Mouse (Mus musculus) hindbrain, embryonic 16.5 days (tissue): Measurements from ENCODE around the gene Grb10. TPM values are rescaled to one million over a fixed set of nuclear protein-coding genes. Genes with fewer than 3 reads are reported as not detected.

Experiments used
- ATAC-seq: fragments of 200-750 bp; cut with Nextera tagmentation; 2 replicates; pipeline ENCODE4 v1.8.0; 2017; ENCODE audit warnings: moderate TSS enrichment, moderate library complexity
- H3K27ac ChIP-seq: fragments of 300-500 bp; sonication (generic); 2 replicates; pipeline ENCODE4 v1.5.1; 2014; ENCODE audit warnings: low read depth, mild to moderate bottlenecking, control low read depth, low read length, moderate library complexity
- H3K27me3 ChIP-seq: fragments of 300-500 bp; sonication (generic); replicated peaks from 2 replicates; pipeline ENCODE4 v1.6.1; 2014; ENCODE audit warnings: low read length; ENCODE audit not compliant: control insufficient read depth, insufficient read depth
- H3K36me3 ChIP-seq: fragments of 300-500 bp; sonication (generic); 2 replicates; pipeline ENCODE4 v1.6.1; 2014; ENCODE audit warnings: mild to moderate bottlenecking, low read length, moderate library complexity, mixed read lengths; ENCODE audit not compliant: control insufficient read depth, insufficient read depth
- H3K4me1 ChIP-seq: fragments of 300-500 bp; sonication (generic); 2 replicates; pipeline ENCODE4 v1.6.1; 2014; ENCODE audit warnings: low read depth, low read length; ENCODE audit not compliant: control insufficient read depth, insufficient read depth
- H3K4me2 ChIP-seq: fragments of 300-500 bp; sonication (generic); 2 replicates; pipeline ENCODE4 v1.6.1; 2014; ENCODE audit warnings: mild to moderate bottlenecking, low read length, control low read depth, moderate library complexity
- H3K4me3 ChIP-seq: fragments of 300-500 bp; sonication (generic); 2 replicates; pipeline ENCODE4 v1.5.1; 2014; ENCODE audit warnings: mild to moderate bottlenecking, low read length, control low read depth, moderate library complexity
- H3K9ac ChIP-seq: fragments of 300-500 bp; sonication (generic); 2 replicates; pipeline ENCODE4 v1.6.1; 2014; ENCODE audit warnings: low read depth, mild to moderate bottlenecking, control low read depth, low read length, moderate library complexity
- H3K9me3 ChIP-seq: fragments of 300-500 bp; sonication (generic); 2 replicates; pipeline ENCODE4 v1.6.1; 2014; ENCODE audit warnings: mild to moderate bottlenecking, low read length, moderate library complexity; ENCODE audit not compliant: control insufficient read depth
- WGBS: fragments of 180-500 bp; shearing (Covaris S2); extraction: QIAGEN DNeasy Blood & Tissue Kit; methylation state at CpG from one replicate; pipeline ENCODE4 v1.1.7; 2014; 5-methylcytosine and 5-hydroxymethylcytosine counted together
- polyA plus RNA-seq: library from polyadenylated mRNA; unstranded; fragments of >200 nt; fragmentation: Nextera tagmentation; extraction: Ambion mirVana; gene quantifications from 2 replicates; pipeline ENCODE4 v1.2.1, GENCODE M21; 2015

Gene Grb10
- polyA plus RNA-seq, 1 experiment from 2014 or later: 72.7 TPM

DNA sequence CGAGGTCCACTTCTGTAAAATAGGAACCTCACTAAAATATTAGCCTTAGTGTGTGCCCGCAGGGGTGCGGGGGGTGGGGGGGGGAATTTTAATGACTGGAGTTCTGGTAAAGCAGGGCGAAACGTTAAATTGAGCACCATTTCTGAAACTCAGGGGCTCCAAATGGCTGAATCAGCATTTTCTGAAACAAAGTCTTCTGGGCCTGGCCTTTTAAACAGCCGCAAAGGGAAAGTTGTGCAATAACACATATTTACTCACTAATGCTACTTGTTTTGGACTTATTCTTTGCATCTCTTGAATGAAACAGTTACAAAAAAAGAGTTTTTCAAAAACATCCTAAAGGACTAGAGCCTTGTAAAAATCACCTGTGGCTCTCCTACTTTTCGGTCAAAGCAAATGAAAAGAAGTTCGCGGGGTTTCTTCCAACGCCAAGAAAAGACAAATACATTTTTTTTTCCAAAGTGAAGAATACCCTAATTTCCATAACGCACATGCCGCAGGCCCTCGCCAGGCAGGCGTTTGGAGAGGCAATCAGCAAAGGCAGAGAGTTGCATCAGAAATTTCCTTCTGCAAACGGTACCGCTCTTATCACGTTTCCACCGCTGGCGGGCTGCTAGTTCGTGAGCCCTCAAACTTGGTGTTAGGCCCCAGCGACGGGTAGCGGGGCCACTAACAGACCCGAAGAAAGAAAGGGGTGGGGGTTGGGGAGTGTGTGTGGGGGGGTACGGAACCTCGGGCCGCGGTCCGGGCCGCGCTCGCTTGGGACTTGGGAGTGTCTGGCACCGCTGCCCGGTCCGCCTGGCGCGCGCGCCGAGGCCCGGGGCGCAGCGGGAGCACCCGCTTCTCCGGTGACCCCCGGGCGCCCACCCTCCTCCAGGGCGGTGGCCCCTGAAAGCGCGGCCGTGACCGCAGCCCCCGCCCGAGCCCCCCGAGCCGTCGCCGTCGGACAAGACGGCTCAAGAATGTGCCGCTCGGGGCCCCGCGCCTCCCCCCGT lies 2.3 kb downstream of the Grb10 start:
- H3K9ac ChIP-seq: peak overlapping the region; percentile 63
- peaks cover 73% of the 10 kb centered on the region for H3K27me3 ChIP-seq
- peak overlapping the region; percentile 71 for H3K27ac ChIP-seq
- ATAC-seq: no peak; the same call in 1 of the 2 replicates
- H3K4me1 ChIP-seq: peaks cover 14% of the 10 kb centered on the region
- no peaks in the 10 kb centered on the region for H3K36me3 ChIP-seq
- whole genome bisulfite sequencing: 2% methylated on average over 61 of the region's 65 CpGs
- H3K4me2 ChIP-seq: peak overlapping the region; percentile 63
- peak overlapping the region; percentile 49 for H3K4me3 ChIP-seq
- no peaks in the 10 kb centered on the region for H3K9me3 ChIP-seq

DNA sequence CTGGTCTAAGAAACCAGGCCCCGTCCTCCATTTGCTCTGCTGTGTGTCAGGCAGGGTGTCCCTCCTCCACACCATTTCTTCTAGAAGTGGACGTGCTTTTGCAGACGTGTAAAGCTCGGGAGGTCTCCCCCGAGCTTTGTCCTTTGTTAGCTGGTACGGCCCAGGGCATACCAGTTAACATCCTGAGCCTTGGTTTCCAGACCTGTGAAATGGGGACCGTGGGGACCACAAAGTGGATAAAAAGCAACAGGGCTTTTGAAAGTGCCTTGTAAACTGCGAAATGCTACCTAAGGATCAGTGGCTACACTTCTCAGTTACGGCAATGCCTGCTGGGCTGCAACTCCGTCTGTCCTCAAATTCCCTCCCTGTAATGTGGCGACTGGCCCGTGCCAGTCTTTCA lies 3.2 kb downstream of the Grb10 start:
- Histone ChIP-seq H3K27me3 (peaks cover 66% of the 10 kb centered on the region), H3K36me3 (no peaks in the 10 kb centered on the region), H3K9ac (no peak overlapping the region), H3K9me3 (no peaks in the 10 kb centered on the region), H3K4me1 (peaks cover 14% of the 10 kb centered on the region), H3K4me3 (peak overlapping the region; percentile 49), H3K27ac (no peak overlapping the region), H3K4me2 (peak overlapping the region; percentile 40)
- 6% methylated on average over 12 of the region's 12 CpGs for WGBS
- no peak; the same call in 1 of the 2 replicates for ATAC-seq

DNA sequence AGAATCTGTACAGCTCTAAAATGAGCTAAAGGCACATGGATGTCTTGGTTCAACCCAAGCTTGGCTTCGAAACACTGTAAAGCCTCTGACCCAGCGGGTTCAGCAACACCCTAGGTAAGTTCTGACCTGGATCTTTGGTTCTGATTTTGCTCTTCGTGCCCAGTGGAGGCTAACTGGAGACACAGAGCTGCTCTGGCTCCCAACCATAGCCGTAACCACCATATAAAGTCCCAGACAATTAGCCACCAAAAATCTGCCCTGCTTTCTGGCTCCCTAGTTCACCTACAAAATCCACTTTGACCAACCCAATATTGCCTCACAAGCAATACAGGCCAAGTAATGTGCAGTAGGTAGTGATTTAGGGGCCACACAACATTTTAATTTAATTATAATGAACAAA lies 3.7 kb downstream of the Grb10 start:
- H3K4me1 ChIP-seq: peaks cover 14% of the 10 kb centered on the region
- H3K36me3 ChIP-seq: no peaks in the 10 kb centered on the region
- H3K9ac ChIP-seq: no peak overlapping the region
- H3K4me2 ChIP-seq: peak overlapping the region; percentile 40
- H3K27me3 ChIP-seq: peaks cover 64% of the 10 kb centered on the region
- peak overlapping the region; percentile 8 for H3K4me3 ChIP-seq
- no peak for ATAC-seq
- H3K9me3 ChIP-seq: no peaks in the 10 kb centered on the region
- no peak overlapping the region for H3K27ac ChIP-seq
- 44% methylated on average over 4 of the region's 4 CpGs for WGBS

DNA sequence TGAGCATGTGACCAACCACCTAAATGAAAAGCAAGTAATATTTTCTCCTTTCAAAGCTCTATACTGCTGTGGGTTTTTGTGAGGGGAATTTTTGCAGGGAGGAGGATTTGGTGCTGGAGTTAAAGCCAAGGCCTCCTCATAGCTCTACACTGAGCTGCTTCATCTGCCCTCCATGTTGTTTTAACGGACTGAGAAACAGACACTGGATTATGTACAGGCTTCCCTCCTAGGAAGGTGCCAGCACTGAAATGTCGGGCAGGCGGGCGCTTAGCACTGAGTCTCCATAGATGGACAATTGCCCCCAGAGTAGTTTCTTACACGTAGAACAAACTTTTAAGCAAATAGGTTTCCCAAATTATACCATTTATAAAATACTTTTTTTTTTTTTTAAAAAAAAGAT lies 4.1 kb downstream of the Grb10 start:
- 0 out of 2 replicates have a peak overlapping the region, but pooled peaks have one; percentile 11 for H3K4me3 ChIP-seq
- no peaks in the 10 kb centered on the region for H3K9me3 ChIP-seq
- H3K4me1 ChIP-seq: peaks cover 14% of the 10 kb centered on the region
- H3K9ac ChIP-seq: no peak overlapping the region
- peaks cover 64% of the 10 kb centered on the region for H3K27me3 ChIP-seq
- no peak overlapping the region for H3K27ac ChIP-seq
- H3K4me2 ChIP-seq: 0 out of 2 replicates have a peak overlapping the region, but pooled peaks have one; percentile 5
- ATAC-seq: no peak
- 33% methylated on average over 5 of the region's 5 CpGs for WGBS
- no peaks in the 10 kb centered on the region for H3K36me3 ChIP-seq

- peaks cover 59% of the 10 kb centered on the region for H3K27me3 ChIP-seq
- 0 out of 2 replicates have a peak overlapping the region, but pooled peaks have one; percentile 1 for H3K4me3 ChIP-seq
- WGBS: 28% methylated on average over 5 of the region's 5 CpGs
- H3K9me3 ChIP-seq: peaks cover 3% of the 10 kb centered on the region; the same call in 1 of the 2 replicates
- H3K36me3 ChIP-seq: no peaks in the 10 kb centered on the region
- no peak overlapping the region for H3K9ac ChIP-seq
- ATAC-seq: no peak
- H3K27ac ChIP-seq: no peak overlapping the region
- 0 out of 2 replicates have a peak overlapping the region, but pooled peaks have one; percentile 12 for H3K4me2 ChIP-seq
- peaks cover 14% of the 10 kb centered on the region for H3K4me1 ChIP-seq
Measured at GRCm38 (mm10) chr11:12032831-12033230, 5.7 kb downstream of the Grb10 start.

DNA sequence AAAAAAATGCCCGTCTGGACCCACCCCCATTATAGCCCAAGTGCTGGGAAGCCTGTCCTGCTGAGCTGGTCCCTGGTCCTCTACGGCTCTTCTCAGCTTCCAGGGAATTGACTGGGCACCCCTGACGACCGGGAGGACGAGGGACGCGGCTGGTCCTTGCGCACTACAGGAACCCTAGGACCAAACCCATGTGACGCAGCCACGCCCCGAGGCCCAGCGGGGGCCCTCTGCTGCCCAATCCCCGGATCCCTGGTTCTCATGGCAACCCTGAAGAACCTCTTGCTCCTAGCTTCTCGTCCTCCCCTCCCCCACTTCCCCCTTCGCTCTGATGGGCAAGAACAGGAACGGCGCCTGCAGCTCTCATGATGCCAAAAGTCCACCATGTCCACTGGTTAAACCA lies 11.8 kb downstream of the Grb10 start:
- Histone ChIP-seq H3K27ac (peak overlapping the region; percentile 86), H3K9ac (peak overlapping the region; percentile 64), H3K4me2 (peak overlapping the region; percentile 62), H3K27me3 (peaks cover 18% of the 10 kb centered on the region), H3K4me1 (no peaks in the 10 kb centered on the region), H3K36me3 (peaks cover 2% of the 10 kb centered on the region; the same call in 1 of the 2 replicates), H3K4me3 (peak overlapping the region; percentile 47), H3K9me3 (peaks cover 21% of the 10 kb centered on the region)
- peak; percentile 61 for ATAC-seq
- 51% methylated on average over 17 of the region's 17 CpGs for WGBS

DNA sequence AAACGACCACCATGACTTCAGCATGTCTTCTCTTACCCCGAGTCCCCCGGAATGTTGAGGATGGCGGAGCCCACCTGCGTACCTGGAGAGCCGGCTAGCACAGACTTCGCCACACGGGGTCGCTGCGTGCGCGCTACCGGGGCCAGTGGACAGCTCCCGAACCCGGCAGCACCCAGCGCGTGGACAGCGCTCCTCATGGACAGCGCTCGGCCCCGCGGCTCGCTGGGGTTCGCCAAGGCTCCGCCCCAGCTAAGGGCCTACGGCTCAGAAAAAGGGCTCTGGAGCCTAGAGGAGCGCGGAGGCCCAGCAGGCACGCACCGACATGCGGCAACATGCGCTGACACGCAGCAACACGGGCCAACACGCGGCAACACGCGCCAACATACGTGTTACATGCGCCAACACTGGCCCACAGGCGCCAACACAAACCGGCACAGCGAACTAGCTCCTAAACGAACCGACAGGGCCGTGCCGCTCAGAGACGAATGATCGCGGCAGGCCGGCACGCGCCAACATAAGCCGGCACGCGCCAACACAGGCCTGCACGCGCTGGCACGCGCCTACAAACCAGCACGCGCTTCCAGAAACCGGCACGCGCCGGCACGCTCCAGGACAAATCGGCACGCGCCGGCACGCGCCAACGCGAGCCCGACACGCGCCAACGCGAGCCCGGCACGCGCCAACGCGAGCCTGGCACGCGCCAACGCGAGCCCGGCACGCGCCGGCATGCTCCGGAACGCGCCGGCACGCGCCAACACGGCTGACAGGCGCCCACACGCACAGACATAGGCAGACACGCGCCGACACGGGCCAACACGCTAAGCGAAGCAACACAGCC lies 12.5 kb downstream of the Grb10 start:
- peak; percentile 94 for ATAC-seq
- Histone ChIP-seq H3K4me3 (peak overlapping the region; percentile 47), H3K27me3 (peaks cover 18% of the 10 kb centered on the region), H3K4me2 (peak overlapping the region; percentile 62), H3K36me3 (peaks cover 2% of the 10 kb centered on the region; the same call in 1 of the 2 replicates), H3K9ac (peak overlapping the region; percentile 64), H3K4me1 (no peaks in the 10 kb centered on the region), H3K27ac (peak overlapping the region; percentile 86), H3K9me3 (peaks cover 21% of the 10 kb centered on the region)
- 58% methylated on average over 104 of the region's 108 CpGs for WGBS

DNA sequence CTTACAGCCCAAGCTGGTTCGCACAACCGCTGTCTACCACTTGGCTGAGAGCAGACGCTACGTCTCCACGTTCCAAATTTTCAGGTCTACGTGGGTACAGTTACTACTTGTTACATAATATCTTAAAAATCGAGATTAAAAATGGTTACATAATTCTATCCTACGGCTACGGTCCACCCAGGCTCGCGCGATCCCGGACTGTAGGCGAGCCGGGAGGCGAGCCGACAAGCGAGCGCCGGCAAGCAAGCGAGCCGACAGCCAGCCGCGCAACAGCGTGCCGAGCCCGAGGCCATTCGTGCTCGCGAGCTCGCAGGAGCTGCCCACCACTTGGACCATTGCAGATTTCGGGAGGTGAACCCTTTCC lies 13.1 kb downstream of the Grb10 start:
- Histone ChIP-seq H3K27me3 (peaks cover 21% of the 10 kb centered on the region), H3K9me3 (peaks cover 21% of the 10 kb centered on the region), H3K4me1 (no peaks in the 10 kb centered on the region), H3K27ac (peak overlapping the region; percentile 86; the same call in 1 of the 2 replicates), H3K4me3 (peak overlapping the region; percentile 47), H3K9ac (peak overlapping the region; percentile 64), H3K4me2 (peak overlapping the region; percentile 62), H3K36me3 (peaks cover 2% of the 10 kb centered on the region; the same call in 1 of the 2 replicates)
- ATAC-seq: peak; percentile 79
- 58% methylated on average over 32 of the region's 32 CpGs for WGBS
